Mouse (Mus musculus) layer of hippocampus, adult 9-11 months (tissue): Measurements from ENCODE around the gene 9230104L09Rik.

Experiments used
- DNase-seq: peaks from one replicate; pipeline ENCODE4 v3.0.0; 2022

Gene 9230104L09Rik

DNA sequence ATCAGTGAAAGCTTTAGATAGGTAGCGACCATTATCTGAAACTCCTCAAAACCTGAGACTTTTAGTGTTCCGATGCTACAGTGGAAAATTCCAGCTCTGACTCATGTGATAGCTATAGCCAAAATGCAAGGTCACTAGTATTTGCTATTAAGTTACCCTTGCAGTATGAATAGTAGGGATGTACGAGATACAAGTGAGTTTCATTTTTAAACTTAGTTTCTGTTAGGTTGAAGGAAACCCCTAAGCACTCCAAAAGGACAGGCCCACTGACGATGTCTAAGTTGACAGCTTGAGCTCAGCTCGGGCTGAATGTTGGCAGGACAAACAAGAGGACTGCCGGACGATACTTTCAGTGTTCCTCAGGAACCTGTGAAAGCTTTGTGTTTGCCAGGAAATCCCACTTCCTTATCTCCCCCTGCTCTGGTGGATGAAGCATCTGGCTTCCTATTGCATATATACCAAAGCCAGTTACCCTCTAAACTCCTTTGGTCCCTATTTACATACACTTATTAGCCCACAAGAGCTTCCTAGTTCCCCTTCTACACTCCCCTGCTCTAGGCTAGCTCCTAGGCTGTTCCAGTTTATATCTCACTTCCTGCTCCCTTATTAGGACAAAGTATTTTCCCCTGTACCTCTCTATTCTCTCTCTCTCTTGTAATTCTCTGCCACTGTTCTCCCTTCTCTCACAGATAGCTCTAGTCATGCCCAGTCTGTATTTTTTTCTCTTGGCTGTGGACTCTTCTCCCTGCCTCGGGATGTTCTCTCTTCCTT lies 8.0 kb downstream of the 9230104L09Rik start:
- DNase-seq: no peak

DNA sequence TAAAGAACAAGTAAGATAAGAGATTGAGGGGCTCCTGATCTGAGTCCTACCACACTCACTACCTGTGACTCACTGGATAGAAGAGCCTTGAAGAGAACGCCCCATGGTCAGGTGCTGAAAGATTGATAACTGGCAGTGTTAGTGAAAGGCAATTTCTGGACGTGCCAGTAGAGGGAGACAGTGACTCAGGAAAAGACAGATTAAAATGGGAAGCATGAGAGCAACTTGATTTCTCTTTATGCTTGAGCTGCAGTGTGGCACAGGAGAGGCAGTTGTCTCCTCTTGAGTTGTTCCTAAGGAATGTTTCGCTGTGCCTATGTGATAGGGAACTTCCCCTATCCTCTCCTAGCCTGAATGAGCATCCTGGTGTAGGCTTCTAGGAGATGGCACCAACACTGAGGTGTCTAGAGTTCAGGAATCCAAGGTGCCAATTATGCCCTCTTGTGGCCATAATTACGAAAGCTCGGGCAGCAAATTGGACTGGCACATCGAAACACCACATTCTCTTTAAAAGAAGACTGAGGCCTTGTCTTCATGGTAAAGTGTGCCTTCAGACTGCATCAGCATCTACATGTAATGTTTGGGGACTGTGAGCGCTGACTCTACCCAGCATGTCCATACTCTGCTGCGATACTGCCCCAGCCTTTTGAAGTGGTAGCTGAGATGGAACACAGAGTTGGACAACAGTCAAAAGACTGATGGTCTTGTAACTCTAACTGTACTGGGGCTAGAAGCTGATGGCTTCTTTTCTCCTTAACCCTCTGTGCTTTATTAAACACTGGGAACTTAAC lies 13.5 kb downstream of the 9230104L09Rik start:
- DNase-seq: peak; percentile 81

- DNase-seq: no peak
Measured at GRCm38 (mm10) chr2:148839224-148839623, 25.6 kb downstream of the 9230104L09Rik start.

- no peak for DNase-seq
Measured at GRCm38 (mm10) chr2:148838075-148838777, 26.6 kb downstream of the 9230104L09Rik start.

DNA sequence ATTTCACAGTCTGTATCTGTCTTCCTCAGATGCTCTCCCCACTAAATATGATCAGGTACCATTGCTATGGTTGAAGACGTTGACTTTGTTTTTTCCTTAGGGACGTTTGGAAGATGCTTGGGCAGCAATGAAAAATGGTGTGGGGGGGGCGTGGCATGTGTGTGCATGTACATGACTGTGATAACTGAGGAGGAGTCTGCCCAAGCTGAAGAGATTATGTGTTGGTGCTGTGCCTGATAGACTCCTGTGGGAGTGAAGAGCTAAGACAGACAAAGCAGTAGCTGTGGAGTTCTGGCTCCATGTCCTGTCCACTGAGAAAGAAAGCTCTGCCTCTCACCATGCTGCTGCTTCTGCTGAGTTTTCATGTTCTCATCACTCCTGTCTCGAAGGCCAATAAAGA lies 29.9 kb downstream of the 9230104L09Rik start, which contains the start of gene Cst9:
Gene Cst9, plus strand, starts transcription at position 236 of the 400 bp plus-strand sequence.
- no peak for DNase-seq

GRCm38 (mm10) chr2:148825986-148826385 lies 38.9 kb downstream of the 9230104L09Rik start:
- no peak for DNase-seq

GRCm38 (mm10) chr2:148819909-148820308 lies 44.9 kb downstream of the 9230104L09Rik start, which contains the start of gene Cst13:
TSS of gene Cst13 (plus strand) at chr2:148820081.
- DNase-seq: no peak

DNA sequence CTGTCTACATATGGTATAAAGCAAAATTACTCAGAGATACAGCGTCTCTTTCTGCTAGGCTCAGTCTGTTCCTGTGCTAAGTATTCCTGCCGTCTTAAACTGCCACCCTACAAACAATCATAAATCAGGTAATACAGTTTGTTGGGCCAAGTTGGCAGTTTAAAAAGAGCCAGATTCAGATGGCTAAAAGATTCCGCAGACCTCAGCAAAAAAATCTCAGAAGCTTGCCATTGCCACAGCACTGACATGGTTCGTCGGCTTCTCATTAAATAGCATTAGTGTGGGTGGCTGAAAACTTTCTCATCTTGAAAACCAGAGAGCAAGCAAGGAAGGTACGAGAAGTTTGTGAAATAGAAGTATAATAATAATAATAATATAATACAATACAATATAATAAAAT lies 58.1 kb downstream of the 9230104L09Rik start:
- DNase-seq: no peak

DNA sequence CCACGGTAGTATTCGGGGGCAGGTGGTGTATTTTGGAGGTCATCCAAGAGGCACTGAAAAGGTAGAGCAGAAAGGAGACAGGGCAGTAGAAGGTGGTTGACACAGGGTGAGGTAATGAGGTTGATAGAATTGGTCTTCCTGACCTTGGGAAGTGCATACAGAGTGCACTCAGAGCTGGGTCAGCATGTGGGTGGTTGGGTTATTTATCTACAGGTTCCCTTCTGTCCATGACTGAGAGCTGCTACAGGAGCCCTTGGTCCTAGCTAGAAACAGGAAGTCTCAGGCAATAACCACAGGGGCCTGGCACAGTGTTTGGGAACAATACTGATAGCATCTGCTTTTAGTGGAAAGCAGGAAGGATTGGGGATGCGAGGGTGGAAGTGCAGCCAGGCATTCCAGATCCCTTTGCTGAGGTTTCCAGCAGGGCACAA lies 63.3 kb downstream of the 9230104L09Rik start:
- peak; percentile 11 for DNase-seq

GRCm38 (mm10) chr2:148798485-148798884 lies 66.4 kb downstream of the 9230104L09Rik start, which contains the start of gene Cst8:
TSS of gene Cst8 (plus strand) at chr2:148798785.
- DNase-seq: no peak
